In the genomic region with DNA sequence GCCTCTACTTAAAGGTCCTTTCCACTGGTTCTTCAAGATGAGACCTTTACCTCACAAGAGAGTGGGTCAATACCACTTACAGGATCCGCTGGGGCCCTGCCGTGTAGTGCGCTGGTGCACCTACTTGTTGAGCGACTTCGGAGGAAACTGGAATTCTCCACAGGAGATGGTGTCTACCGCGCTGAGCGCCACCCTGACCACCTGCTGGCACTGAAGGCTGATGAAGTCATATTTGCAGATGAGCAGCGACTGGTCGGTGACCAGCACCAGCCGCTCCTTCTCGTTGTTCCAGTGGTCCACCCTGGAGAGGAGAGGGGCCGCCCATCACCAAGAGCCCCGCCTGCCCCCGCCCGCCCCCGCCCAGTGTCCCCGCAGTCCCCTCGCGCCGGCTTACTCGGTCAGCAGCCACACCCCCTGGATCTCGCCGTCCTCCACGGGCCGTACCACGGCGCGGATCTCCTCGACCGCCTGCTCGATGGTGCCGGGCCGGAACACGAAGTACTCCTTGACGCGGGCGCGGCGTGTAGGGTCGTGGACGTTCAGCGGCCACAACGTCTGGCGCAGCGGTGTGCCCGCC, we compare ENCODE assay signal across 8 mouse cellular contexts. TPM values are rescaled to one million over a fixed set of nuclear protein-coding genes. Genes with fewer than 3 reads are reported as not detected.
DNase-seq lines count a peak whose midpoint lies in the region; ATAC-seq and TF ChIP-seq lines count a peak whose summit lies in the region.

No protein-coding gene starts in this region.

- TF ChIP-seq CTCF in liver, embryonic 14.5 days (IDR thresholded peaks at IDR 0.05; ENCODE audit: low read depth) = no peak
- no peak for TF ChIP-seq CTCF in spleen, adult 2 months (IDR thresholded peaks at IDR 0.05; ENCODE audit: extremely low read depth, insufficient read depth, insufficient read length, insufficient replicate concordance)

- H3K9ac ChIP-seq in hindbrain, embryonic 14.5 days = peak overlapping the region; percentile 82
- H3K9ac ChIP-seq in liver, embryonic 14.5 days (replicated peaks) = peak overlapping the region; percentile 90

- no peaks in the 10 kb centered on the region for H3K9me3 ChIP-seq in hindbrain, embryonic 14.5 days (ENCODE audit: control insufficient read depth, low read length)
- no peaks in the 10 kb centered on the region for H3K9me3 ChIP-seq in liver, embryonic 14.5 days (ENCODE audit: control insufficient read depth, low read length)

- H3K4me1 ChIP-seq in hindbrain, embryonic 14.5 days (replicated peaks; ENCODE audit: control insufficient read depth, insufficient read depth, low read length) = peaks cover 14% of the 10 kb centered on the region
- H3K4me1 ChIP-seq in liver, embryonic 14.5 days (replicated peaks; ENCODE audit: control insufficient read depth in 2 of 2, insufficient read depth in 2 of 2, low read length in 1 of 2) = peaks cover 18 to 25% of the 10 kb centered on the region in 2 experiments
- peaks cover 13% of the 10 kb centered on the region; the same call in 1 of the 2 replicates for H3K4me1 ChIP-seq in spleen, adult 2 months (ENCODE audit: control insufficient read depth, insufficient read depth, insufficient read length)

- 2% methylated on average over 40 of the region's 47 CpGs for WGBS in hindbrain, embryonic 14.5 days
- 2% methylated on average over 46 of the region's 47 CpGs for WGBS in liver, embryonic 14.5 days (ENCODE audit: insufficient replicate concordance)
- 1% methylated on average over 39 of the region's 47 CpGs for WGBS in spleen, adult 2 months

- no peak for TF ChIP-seq POLR2A in spleen, adult 2 months (IDR thresholded peaks at IDR 0.05; ENCODE audit: low read depth, low read length)

- H3K4me2 ChIP-seq in hindbrain, embryonic 14.5 days (replicated peaks) = peak overlapping the region; percentile 66
- H3K4me2 ChIP-seq in liver, embryonic 14.5 days (ENCODE audit: low read depth) = peak overlapping the region; percentile 94

- H3K27me3 ChIP-seq in hindbrain, embryonic 14.5 days (ENCODE audit: control insufficient read depth, insufficient read depth, low read length) = no peaks in the 10 kb centered on the region
- no peaks in the 10 kb centered on the region for H3K27me3 ChIP-seq in liver, embryonic 14.5 days (ENCODE audit: control insufficient read depth, insufficient read depth, low read length)
- H3K27me3 ChIP-seq in spleen, adult 2 months (ENCODE audit: control insufficient read depth, insufficient read depth, low read length) = no peaks in the 10 kb centered on the region

- DNase-seq in gastrocnemius, postnatal 14 days = peak; percentile 50
- DNase-seq in gastrocnemius, postnatal 10 days = no peak
- DNase-seq in CD4-positive, CD25-positive, alpha-beta regulatory T cell, adult 2 months (ENCODE audit: low read depth, low spot score) = peak; percentile 44
- DNase-seq in cerebellum, postnatal 25 days = peak; percentile 52 to 55
- DNase-seq in hindbrain, embryonic 14.5 days (ENCODE audit: low spot score) = no peak
- peak; percentile 18 to 42 (median 26) for DNase-seq in liver, embryonic 14.5 days (ENCODE audit: low read depth in 3 of 3, low spot score in 3 of 3)
- no peak for DNase-seq in spleen, adult 2 months (ENCODE audit: low read depth in 1 of 2, low spot score in 2 of 2)
- no peak for DNase-seq in right cerebral cortex, postnatal 36 days (ENCODE audit: low spot score in 2 of 2)

- peak overlapping the region; percentile 62 for H3K27ac ChIP-seq in hindbrain, embryonic 14.5 days
- peak overlapping the region; percentile 93 for H3K27ac ChIP-seq in liver, embryonic 14.5 days
- peak overlapping the region; percentile 90 for H3K27ac ChIP-seq in spleen, adult 2 months (ENCODE audit: insufficient read depth, low read length)

- peak overlapping the region; percentile 94 for H3K4me3 ChIP-seq in hindbrain, embryonic 14.5 days (replicated peaks; ENCODE audit: low read length)
- H3K4me3 ChIP-seq in liver, embryonic 14.5 days (ENCODE audit: insufficient read depth in 1 of 2, low read depth in 2 of 2, low read length in 2 of 2) = peak overlapping the region; percentile 78 to 92
- H3K4me3 ChIP-seq in spleen, adult 2 months (ENCODE audit: extremely low read depth, insufficient read depth, insufficient read length) = peak overlapping the region; percentile 74

- TF ChIP-seq EP300 in liver, embryonic 14.5 days (IDR thresholded peaks at IDR 0.05; ENCODE audit: low read depth) = no peak

- ATAC-seq in hindbrain, embryonic 14.5 days (ENCODE audit: low FRiP score) = peak; percentile 59
- ATAC-seq in liver, embryonic 14.5 days (ENCODE audit: insufficient read depth) = peak; percentile 40

- intact Hi-C loops in gastrocnemius, postnatal 14 days (cut with DNase I; ENCODE audit: low total_unique reads) = no loop called here

- peaks cover 30% of the 10 kb centered on the region for H3K36me3 ChIP-seq in hindbrain, embryonic 14.5 days (replicated peaks; ENCODE audit: control insufficient read depth, insufficient read depth)
- H3K36me3 ChIP-seq in liver, embryonic 14.5 days (replicated peaks; ENCODE audit: control insufficient read depth, insufficient read depth, low read depth) = peaks cover 34% of the 10 kb centered on the region
- peaks cover 15% of the 10 kb centered on the region for H3K36me3 ChIP-seq in spleen, adult 2 months (ENCODE audit: control insufficient read depth, insufficient read depth, low read length)

RNA-seq across cellular contexts. Expression of a gene that starts 0.4 kb away (rescaled TPM):
- total RNA-seq in gastrocnemius, postnatal 14 days (2021) = 10 to 100 TPM; 81.7 to 84.5 TPM
- total RNA-seq in gastrocnemius, postnatal 10 days (2021) = 10 to 100 TPM; 80.1 to 90.4 TPM
- polyA plus RNA-seq in hindbrain, embryonic 14.5 days (2014; fragmentation: Nextera tagmentation; extraction: Ambion mirVana) = 203 and 222 TPM in 2 replicates
- 57.9 and 72.6 TPM in 2 replicates for polyA plus RNA-seq in liver, embryonic 14.5 days (2012; rRNA removed)
- polyA plus RNA-seq in liver, embryonic 14.5 days (2014; fragmentation: Nextera tagmentation; extraction: Ambion mirVana) = 153 and 166 TPM in 2 replicates
- polyA plus RNA-seq in spleen, adult 2 months (2012; rRNA removed) = 143 and 179 TPM in 2 replicates

RNA-seq across cellular contexts. Expression of a gene that starts 10.5 kb away (rescaled TPM):
- 1 to 10 TPM; 2.9 to 3.4 TPM for total RNA-seq in gastrocnemius, postnatal 14 days (2021)
- 1 to 10 TPM; 4.4 to 4.7 TPM for total RNA-seq in gastrocnemius, postnatal 10 days (2021)
- 8.8 and 10.1 TPM in 2 replicates for polyA plus RNA-seq in hindbrain, embryonic 14.5 days (2014; fragmentation: Nextera tagmentation; extraction: Ambion mirVana)
- polyA plus RNA-seq in liver, embryonic 14.5 days (2012; rRNA removed) = 0.77 and 1.1 TPM in 2 replicates
- 0.83 and 1.0 TPM in 2 replicates for polyA plus RNA-seq in liver, embryonic 14.5 days (2014; fragmentation: Nextera tagmentation; extraction: Ambion mirVana)
- polyA plus RNA-seq in spleen, adult 2 months (2012; rRNA removed) = 6.8 and 7.4 TPM in 2 replicates

RNA-seq across cellular contexts. Expression of a gene that starts 17.9 kb away (rescaled TPM):
- total RNA-seq in gastrocnemius, postnatal 14 days (2021) = 1 to 10 TPM; 7.7 to 8.8 TPM
- 10 to 100 TPM in 1 of 2 experiments, 1 to 10 TPM in 1; 9.7 to 10.5 TPM for total RNA-seq in gastrocnemius, postnatal 10 days (2021)
- 35.3 and 36.3 TPM in 2 replicates for polyA plus RNA-seq in hindbrain, embryonic 14.5 days (2014; fragmentation: Nextera tagmentation; extraction: Ambion mirVana)
- 15.8 and 19.6 TPM in 2 replicates for polyA plus RNA-seq in liver, embryonic 14.5 days (2012; rRNA removed)
- 25.9 and 26.2 TPM in 2 replicates for polyA plus RNA-seq in liver, embryonic 14.5 days (2014; fragmentation: Nextera tagmentation; extraction: Ambion mirVana)
- polyA plus RNA-seq in spleen, adult 2 months (2012; rRNA removed) = 24.7 and 31.7 TPM in 2 replicates

RNA-seq across cellular contexts. Expression of a gene that starts 20.0 kb away (rescaled TPM):
- total RNA-seq in gastrocnemius, postnatal 14 days (2021) = under 1 TPM in 1 of 2 experiments, not detected in 1; 0.10 TPM
- total RNA-seq in gastrocnemius, postnatal 10 days (2021) = not detected
- polyA plus RNA-seq in hindbrain, embryonic 14.5 days (2014; fragmentation: Nextera tagmentation; extraction: Ambion mirVana) = 0.68 and 0.96 TPM in 2 replicates
- polyA plus RNA-seq in liver, embryonic 14.5 days (2012; rRNA removed) = 0.01 TPM in 2 replicates
- 0.06 TPM in 1 of 2 replicates, not detected in the other for polyA plus RNA-seq in liver, embryonic 14.5 days (2014; fragmentation: Nextera tagmentation; extraction: Ambion mirVana)
- polyA plus RNA-seq in spleen, adult 2 months (2012; rRNA removed) = 0.25 and 0.34 TPM in 2 replicates

Comparison
In these comparisons a context has a peak if more than half of its experiments do, and no peak if none do; other contexts are left out.
1. DNase-seq: peak in gastrocnemius, postnatal 14 days (single experiment), CD4-positive, CD25-positive, alpha-beta regulatory T cell, adult 2 months (single experiment), cerebellum, postnatal 25 days (2 of 2) and liver, embryonic 14.5 days (3 of 3); none in gastrocnemius, postnatal 10 days (single experiment), hindbrain, embryonic 14.5 days (single experiment), spleen, adult 2 months (0 of 2) and right cerebral cortex, postnatal 36 days (0 of 2).
2. Peak in every context shown above with its lines, with median percentiles within 50 percentile points of each other: H3K27ac ChIP-seq and H3K4me3 ChIP-seq.